Mouse (Mus musculus): Measurements from ENCODE around the gene Actrt1.

The Actrt1 gene

GRCm38 (mm10) chrX:46328707-46329106 is at the start of gene Actrt1:
Gene Actrt1 (plus strand): TSS chrX:46329007.
- CTCF ChIA-PET: no interaction called here

- CTCF ChIA-PET: no interaction called here
These were observed 2.8 kb downstream of the Actrt1 start for GRCm38 (mm10) chrX:46331463-46332115.
